Mouse (Mus musculus): ENCODE data around the gene Dock7. TPM values are rescaled to one million over a fixed set of nuclear protein-coding genes. Genes with fewer than 3 reads are reported as not detected.
A peak's percentile ranks its signal among the peaks of the same experiment; 100 is the strongest.

Gene Dock7
- total RNA-seq, 2 experiments from 2014 or later: 1.3 to 3.1 TPM

DNA sequence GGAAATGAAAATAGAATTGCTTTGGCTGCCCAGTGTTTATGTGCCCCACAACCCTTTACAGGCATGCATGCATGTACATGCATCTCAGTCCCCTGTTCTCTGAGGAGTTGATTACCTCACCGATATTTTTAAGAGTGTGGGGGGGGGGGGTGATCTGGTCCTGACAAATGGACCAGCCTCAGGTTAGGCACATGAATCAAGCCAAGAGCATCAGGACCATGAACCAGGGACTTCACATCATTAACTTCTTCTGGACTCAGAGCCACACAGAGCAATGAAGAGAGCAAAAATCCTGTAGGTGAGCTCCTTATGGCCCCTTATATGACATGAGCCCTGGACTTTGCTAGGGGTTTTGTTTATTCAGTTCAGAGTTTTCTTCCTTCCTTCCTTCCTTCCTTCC is 2.1 kb upstream of the Dock7 start:
- ATAC-seq (replicated peaks; ENCODE audit: low FRiP score, poor library complexity, severe bottlenecking): no peak

DNA sequence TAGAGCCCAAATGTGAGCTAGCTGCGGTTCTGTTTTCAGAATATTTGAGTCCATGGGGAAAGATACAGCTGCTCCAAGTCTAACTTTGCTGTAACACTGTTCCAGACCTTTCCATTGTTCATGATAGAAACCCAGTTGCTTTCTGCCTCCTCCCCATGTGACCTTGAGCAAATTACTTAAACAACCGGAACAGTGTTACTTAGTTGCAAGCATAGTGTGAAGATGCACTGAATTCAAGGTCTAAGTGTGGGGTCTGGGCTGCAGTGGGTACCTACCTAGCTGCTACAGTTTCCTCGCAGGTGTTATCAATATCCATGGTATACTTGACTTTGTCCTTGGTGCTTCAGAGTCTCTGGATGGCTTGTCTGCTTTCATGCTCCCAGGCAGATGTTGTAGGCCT is 1.3 kb upstream of the Dock7 start:
- no peak for ATAC-seq (replicated peaks; ENCODE audit: low FRiP score, poor library complexity, severe bottlenecking)

DNA sequence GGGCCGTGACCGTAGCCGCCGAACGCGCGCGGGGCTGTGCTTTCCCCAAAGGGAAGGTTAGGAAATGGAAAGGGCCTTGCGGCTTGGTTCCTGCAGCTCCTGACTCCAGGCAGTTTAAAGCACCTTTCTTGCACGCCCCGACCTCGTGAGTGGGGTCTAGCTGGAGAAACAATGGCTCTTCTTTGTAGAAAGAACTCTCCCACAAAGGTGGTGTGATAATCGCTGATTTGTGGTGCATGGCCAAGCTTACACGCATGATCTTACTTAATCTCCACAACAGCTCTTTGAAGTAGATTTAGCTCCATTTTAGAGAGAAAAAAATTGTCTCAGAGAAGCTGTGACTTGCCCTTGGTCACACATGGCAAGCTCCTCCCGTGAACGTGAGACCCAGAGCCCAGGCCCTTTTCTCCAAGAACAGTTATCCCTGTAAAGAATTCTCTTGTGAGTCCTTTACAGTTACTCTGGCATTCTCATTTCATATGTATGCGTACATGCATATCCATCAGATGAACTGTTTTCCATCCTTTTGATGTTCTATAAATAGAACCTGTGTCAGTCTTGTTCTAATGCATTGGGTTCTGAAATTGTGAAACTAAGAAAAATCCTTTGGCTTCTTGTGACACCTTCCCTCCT is 524 bp upstream of the Dock7 start:
- ATAC-seq (replicated peaks; ENCODE audit: low FRiP score, poor library complexity, severe bottlenecking): no peak

- ATAC-seq (replicated peaks; ENCODE audit: low FRiP score, poor library complexity, severe bottlenecking): no peak
Measured at GRCm38 (mm10) chr4:99119051-99119450, 1.7 kb downstream of the Dock7 start.

- ATAC-seq (replicated peaks; ENCODE audit: low FRiP score, poor library complexity, severe bottlenecking): no peak
Measured at GRCm38 (mm10) chr4:99115797-99116196, 4.9 kb downstream of the Dock7 start.

DNA sequence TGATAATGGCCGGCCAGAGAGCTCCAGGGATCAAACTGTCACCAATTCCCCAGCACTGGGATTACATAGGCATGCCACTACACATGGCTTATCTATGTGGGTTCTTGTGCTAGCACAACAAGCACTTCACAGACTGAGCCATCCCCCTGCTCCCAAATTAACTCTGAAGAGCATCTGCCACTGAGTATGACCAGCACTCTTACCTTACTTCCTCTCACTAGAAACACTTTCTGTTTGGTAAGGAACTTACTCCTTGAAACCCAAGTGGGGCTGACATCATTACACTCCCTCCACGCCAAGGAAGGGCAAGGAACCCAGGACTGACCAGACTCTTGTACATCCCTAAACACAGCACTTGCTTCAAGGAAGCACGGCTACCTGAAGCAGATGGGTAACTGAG is 9.0 kb downstream of the Dock7 start:
- ATAC-seq (replicated peaks; ENCODE audit: low FRiP score, poor library complexity, severe bottlenecking): no peak

GRCm38 (mm10) chr4:99108817-99109216 is 11.9 kb downstream of the Dock7 start:
- no peak for ATAC-seq (replicated peaks; ENCODE audit: low FRiP score, poor library complexity, severe bottlenecking)

DNA sequence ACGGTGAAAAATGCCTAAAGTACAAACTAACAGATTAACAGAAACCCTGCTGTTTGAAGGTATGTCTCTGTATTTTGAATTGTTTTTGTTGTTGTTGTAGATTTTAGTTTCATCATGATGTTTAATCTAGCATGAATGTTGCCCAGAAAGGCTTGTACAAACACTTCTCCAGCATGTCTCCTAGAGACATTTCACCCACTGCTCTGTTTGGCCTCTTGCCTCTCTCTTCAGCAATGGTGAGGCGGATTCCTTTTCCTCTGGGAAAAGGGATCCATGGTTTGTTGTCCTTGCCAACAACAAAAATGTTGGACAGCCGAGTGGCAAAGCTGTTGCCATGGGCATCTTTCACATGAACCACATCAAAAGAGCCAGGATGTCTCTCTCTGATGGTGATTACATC is 17.9 kb downstream of the Dock7 start:
- no peak for ATAC-seq (replicated peaks; ENCODE audit: low FRiP score, poor library complexity, severe bottlenecking)

GRCm38 (mm10) chr4:99100724-99101123 is 20.0 kb downstream of the Dock7 start:
- no peak for ATAC-seq (replicated peaks; ENCODE audit: low FRiP score, poor library complexity, severe bottlenecking)

GRCm38 (mm10) chr4:99091777-99092176 is 28.9 kb downstream of the Dock7 start:
- ATAC-seq (replicated peaks; ENCODE audit: low FRiP score, poor library complexity, severe bottlenecking): no peak

GRCm38 (mm10) chr4:99091151-99091701 is 29.5 kb downstream of the Dock7 start:
- no peak for ATAC-seq (replicated peaks; ENCODE audit: low FRiP score, poor library complexity, severe bottlenecking)

GRCm38 (mm10) chr4:99087760-99088485 is 32.8 kb downstream of the Dock7 start:
- ATAC-seq (replicated peaks; ENCODE audit: low FRiP score, poor library complexity, severe bottlenecking): peak; percentile 60; the same call in 1 of the 2 replicates

DNA sequence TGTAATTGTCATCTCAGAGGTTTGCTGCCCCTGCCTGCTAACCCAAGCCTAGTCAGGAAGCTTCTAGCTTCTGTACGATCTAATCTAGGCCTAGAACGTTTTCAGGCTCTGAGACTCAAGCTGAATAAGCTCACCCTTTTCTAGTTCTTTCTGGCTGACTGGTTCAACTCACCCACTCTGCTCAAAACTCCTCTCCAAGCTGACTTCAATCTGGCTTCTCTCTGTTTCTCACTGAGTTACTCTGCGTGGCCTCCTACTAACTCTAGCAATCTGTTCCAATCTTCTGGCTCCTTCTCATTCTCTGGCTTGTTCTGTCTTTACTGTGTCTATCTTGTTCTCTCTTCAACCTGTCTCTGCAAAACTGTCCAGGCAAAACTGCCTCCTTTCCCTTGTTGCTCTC is 36.9 kb downstream of the Dock7 start:
- ATAC-seq (replicated peaks; ENCODE audit: low FRiP score, poor library complexity, severe bottlenecking): no peak

GRCm38 (mm10) chr4:99081169-99081568 is 39.5 kb downstream of the Dock7 start:
- ATAC-seq (replicated peaks; ENCODE audit: low FRiP score, poor library complexity, severe bottlenecking): no peak

DNA sequence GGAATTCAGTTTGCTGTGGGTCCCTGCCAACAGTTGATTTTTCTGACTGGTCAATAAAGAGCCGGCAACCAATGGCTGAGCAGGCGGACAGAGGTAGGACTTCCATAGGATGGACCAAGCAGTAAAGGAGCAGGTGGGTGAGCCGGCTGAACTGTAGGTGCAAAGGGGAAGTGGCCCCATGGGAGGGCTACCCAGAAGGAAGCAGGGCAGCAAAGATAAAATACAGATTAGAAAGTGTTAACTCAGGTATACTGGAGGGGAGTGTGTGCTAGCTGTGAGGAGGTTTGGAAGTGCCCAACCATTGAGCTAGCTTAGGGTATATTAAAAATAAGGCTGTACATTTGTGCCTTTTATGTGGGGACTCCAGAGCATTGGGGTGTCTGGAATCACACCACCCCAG is 42.7 kb downstream of the Dock7 start:
- no peak for ATAC-seq (replicated peaks; ENCODE audit: low FRiP score, poor library complexity, severe bottlenecking)

- no peak for ATAC-seq (replicated peaks; ENCODE audit: low FRiP score, poor library complexity, severe bottlenecking)
Measured at GRCm38 (mm10) chr4:99068806-99069205, 51.9 kb downstream of the Dock7 start.

DNA sequence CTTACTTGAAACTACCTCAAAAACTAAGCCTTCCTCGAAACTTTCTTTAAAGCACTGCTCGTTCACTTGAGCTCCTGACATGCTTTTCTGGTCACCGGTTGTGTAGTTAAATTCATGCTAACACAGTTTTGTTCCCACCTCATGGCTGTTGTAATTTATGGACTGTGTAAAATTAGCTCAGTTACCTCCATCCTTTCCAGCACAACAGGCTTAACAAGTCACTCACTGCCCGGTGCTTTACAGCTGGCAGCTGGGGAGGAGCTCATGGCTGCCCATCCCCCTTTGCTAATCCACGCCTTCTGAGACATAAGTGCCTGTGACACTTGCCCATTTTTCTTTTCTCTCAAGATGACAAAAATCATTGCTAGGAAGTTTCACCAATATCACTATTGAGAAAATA is 56.2 kb downstream of the Dock7 start:
- ATAC-seq (replicated peaks; ENCODE audit: low FRiP score, poor library complexity, severe bottlenecking): no peak

DNA sequence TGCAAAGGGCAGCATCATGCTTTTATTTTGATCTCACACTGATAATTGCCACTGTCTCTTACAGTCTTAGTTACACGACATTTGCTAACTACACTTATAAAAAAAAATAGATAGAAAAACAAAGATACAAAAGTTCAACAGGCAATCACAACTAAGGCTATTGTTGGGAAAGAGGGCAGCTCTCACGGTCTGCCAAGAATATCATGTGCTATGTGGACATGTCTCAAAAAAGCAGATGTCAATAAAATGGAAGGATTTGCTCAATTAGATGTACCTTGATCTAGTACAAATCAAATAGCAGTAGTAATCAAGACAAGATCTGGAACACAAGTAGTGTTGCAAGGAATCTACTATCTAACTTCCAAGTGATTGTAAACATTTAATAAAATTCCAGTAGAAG is 72.1 kb downstream of the Dock7 start:
- ATAC-seq (replicated peaks; ENCODE audit: low FRiP score, poor library complexity, severe bottlenecking): no peak

DNA sequence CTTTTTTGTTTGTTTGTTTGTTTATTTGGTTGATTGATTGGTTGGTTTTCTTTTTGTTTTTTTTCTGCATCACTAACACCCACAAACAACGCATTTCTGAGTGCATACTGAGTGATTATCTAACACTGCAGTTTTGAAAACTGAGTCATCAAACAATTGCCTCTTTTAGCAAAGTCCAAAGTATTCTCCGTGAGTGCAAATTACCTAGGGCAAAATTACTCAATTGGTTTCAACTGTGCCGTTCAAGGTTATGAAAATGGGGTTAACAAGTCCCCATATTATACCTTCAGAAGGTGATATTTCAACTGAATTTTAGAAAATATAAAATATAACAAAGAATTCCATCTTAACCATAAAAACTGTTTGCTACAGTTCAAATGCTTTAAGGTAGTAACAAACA is 74.2 kb downstream of the Dock7 start:
- no peak for ATAC-seq (replicated peaks; ENCODE audit: low FRiP score, poor library complexity, severe bottlenecking)

GRCm38 (mm10) chr4:99044854-99045253 is 75.9 kb downstream of the Dock7 start:
- no peak; the same call in 1 of the 2 replicates for ATAC-seq (replicated peaks; ENCODE audit: low FRiP score, poor library complexity, severe bottlenecking)

DNA sequence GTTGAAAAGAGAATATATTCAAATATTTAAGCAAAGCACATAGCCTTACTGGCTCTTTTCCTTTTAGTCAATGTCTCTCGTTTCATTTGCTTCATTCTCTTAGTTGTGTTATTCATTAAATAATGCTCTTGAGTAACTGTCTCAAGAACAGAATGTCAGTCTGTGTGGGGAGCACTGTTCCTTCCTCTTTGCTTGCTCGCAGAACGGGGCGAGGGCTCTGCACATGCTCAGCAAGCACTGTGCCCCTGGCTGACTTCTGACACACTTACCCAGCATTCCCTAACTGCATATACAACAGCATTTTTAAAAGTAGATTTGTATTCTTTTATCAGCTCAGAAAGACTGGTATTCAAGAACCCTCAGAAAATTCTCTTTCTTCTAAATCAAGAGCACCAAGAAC is 87.8 kb downstream of the Dock7 start:
- no peak; the same call in 1 of the 2 replicates for ATAC-seq (replicated peaks; ENCODE audit: low FRiP score, poor library complexity, severe bottlenecking)

Data from erythroblast, adult 5-6 weeks (primary cell).